Mouse (Mus musculus): ENCODE data around the gene Tmem109. TPM values are rescaled to one million over a fixed set of nuclear protein-coding genes. Genes with fewer than 3 reads are reported as not detected.

Gene Tmem109
- polyA plus RNA-seq, 2 experiments: 11.1 to 16.1 TPM

DNA sequence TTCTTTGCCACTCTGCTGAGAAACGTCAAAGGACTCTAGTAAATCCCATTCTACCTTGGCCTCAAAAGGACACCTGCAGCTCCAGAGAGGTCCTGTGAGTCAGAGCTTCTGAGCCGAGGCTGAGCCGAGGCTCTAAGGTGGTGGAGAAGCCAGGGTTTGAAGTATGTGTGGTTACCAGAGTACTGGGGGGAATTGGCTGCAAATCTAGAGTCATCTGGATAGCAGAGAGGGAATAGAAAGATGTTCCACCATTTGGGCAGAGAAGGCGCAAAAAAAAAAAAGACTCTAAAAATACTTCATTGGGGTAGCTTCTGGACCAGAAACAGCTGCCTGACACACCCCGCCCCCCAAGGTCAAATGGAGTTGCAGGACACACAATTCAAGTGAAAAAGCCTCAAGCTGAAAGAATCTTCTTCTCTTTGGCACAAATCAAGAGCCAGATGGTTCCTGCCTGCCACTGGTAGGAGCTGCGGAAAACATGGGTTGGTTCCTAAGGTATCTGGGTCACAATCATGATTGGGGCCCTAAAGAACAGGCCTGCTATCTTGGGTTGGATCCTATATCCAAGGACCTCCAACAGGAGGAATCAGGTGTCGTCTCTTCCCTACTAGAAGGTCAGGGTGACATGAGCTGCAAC, 3.5 kb downstream of the Tmem109 start:
- WGBS (ENCODE audit: insufficient replicate concordance): 71% methylated on average over 7 of the region's 7 CpGs
- H3K36me3 ChIP-seq (replicated peaks; ENCODE audit: control insufficient read depth, insufficient read depth, low read depth): no peaks in the 10 kb centered on the region
- no peak for TF ChIP-seq EP300 (IDR thresholded peaks at IDR 0.05; ENCODE audit: low read depth)
- TF ChIP-seq CTCF (IDR thresholded peaks at IDR 0.05; ENCODE audit: low read depth): no peak

DNA sequence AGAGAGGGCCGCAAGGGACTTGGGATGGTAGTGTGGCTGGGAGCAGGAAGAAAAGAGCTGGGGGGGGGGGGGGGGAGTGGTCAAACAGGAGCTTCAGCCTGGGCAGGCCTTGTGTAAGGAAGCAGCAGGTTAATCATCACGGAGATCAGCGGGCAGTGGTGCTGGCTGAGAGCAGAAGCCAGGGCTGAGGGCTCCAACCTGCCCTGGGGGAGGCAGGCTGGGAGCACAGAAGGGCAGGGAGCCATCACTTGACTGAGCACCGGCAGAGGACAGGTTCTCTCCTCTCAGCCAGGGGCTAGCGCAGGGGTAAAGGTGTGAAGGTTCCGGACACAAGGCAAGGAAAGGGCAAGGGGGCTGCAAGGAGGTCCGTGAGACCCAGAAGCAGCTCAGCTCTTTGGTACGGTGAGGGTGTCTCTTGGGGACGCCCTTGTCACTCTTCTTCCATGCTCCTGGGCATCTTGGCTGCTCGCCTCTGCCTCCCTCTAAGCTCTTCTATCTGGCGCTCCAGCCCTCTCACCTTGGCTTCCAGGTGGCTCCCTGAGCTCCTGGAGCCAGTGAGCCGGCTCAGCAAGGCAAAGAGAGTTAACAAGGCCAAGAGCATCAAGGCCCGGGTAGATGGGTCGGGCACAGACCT, 10.4 kb downstream of the Tmem109 start:
- Histone ChIP-seq H3K4me2 (ENCODE audit: low read depth) (no peak overlapping the region), H3K4me1 (replicated peaks; ENCODE audit: control insufficient read depth in 2 of 2, insufficient read depth in 2 of 2, low read length in 1 of 2) (no peaks in the 10 kb centered on the region), H3K36me3 (replicated peaks; ENCODE audit: control insufficient read depth, insufficient read depth, low read depth) (no peaks in the 10 kb centered on the region; the same call in 1 of the 2 replicates), H3K27ac (no peak overlapping the region), H3K4me3 (ENCODE audit: insufficient read depth in 1 of 2, low read depth in 2 of 2, low read length in 2 of 2) (no peak overlapping the region), H3K27me3 (ENCODE audit: control insufficient read depth, insufficient read depth, low read length) (peaks cover 14% of the 10 kb centered on the region), H3K9me3 (ENCODE audit: control insufficient read depth, low read length) (no peaks in the 10 kb centered on the region), H3K9ac (replicated peaks) (no peak overlapping the region)
- DNase-seq (ENCODE audit: low read depth in 3 of 3, low spot score in 3 of 3) (no peak), ATAC-seq (ENCODE audit: insufficient read depth) (no peak)
- WGBS (ENCODE audit: insufficient replicate concordance): 61% methylated on average over 14 of the region's 14 CpGs
- TF ChIP-seq EP300 (IDR thresholded peaks at IDR 0.05; ENCODE audit: low read depth) (no peak), CTCF (IDR thresholded peaks at IDR 0.05; ENCODE audit: low read depth) (no peak)

More for the DNA sequence above, 3.5 kb downstream of the Tmem109 start:
- Histone ChIP-seq H3K27ac (no peak overlapping the region), H3K4me2 (ENCODE audit: low read depth) (no peak overlapping the region), H3K9me3 (ENCODE audit: control insufficient read depth, low read length) (no peaks in the 10 kb centered on the region), H3K9ac (replicated peaks) (no peak overlapping the region), H3K27me3 (ENCODE audit: control insufficient read depth, insufficient read depth, low read length) (no peaks in the 10 kb centered on the region), H3K4me1 (replicated peaks; ENCODE audit: control insufficient read depth in 2 of 2, insufficient read depth in 2 of 2, low read length in 1 of 2) (peaks cover 5 to 6% of the 10 kb centered on the region in 2 experiments), H3K4me3 (ENCODE audit: insufficient read depth in 1 of 2, low read depth in 2 of 2, low read length in 2 of 2) (no peak overlapping the region)
- no peak for DNase-seq (ENCODE audit: low read depth in 3 of 3, low spot score in 3 of 3)
- ATAC-seq (ENCODE audit: insufficient read depth): no peak

DNA sequence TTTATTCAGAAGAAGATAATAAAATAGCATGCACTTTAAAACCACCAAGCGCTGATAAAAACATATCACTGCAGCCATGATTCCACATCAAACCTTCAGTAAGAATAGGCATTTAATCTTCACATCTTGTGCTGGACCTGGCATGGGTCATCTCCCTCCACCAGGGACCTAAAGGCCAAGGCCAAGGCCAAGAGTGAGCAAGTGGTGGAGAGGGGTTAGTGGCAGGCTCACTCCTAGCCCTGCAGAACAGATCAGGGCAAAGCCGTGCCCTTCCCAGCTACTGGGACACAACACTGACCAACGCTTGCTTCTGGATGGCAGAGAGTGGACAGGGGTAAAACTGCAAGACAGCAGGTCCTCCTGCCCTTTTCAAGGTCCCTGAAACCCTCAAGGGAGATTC, 11.1 kb downstream of the Tmem109 start:
- Histone ChIP-seq H3K27ac (no peak overlapping the region), H3K9me3 (ENCODE audit: control insufficient read depth, low read length) (no peaks in the 10 kb centered on the region), H3K4me3 (ENCODE audit: insufficient read depth in 1 of 2, low read depth in 2 of 2, low read length in 2 of 2) (no peak overlapping the region), H3K4me1 (replicated peaks; ENCODE audit: control insufficient read depth in 2 of 2, insufficient read depth in 2 of 2, low read length in 1 of 2) (no peaks in the 10 kb centered on the region), H3K27me3 (ENCODE audit: control insufficient read depth, insufficient read depth, low read length) (peaks cover 14% of the 10 kb centered on the region), H3K4me2 (ENCODE audit: low read depth) (no peak overlapping the region), H3K9ac (replicated peaks) (no peak overlapping the region), H3K36me3 (replicated peaks; ENCODE audit: control insufficient read depth, insufficient read depth, low read depth) (no peaks in the 10 kb centered on the region; the same call in 1 of the 2 replicates)
- no peak for DNase-seq (ENCODE audit: low read depth in 3 of 3, low spot score in 3 of 3)
- TF ChIP-seq EP300 (IDR thresholded peaks at IDR 0.05; ENCODE audit: low read depth): no peak
- WGBS (ENCODE audit: insufficient replicate concordance): 71% methylated on average over 3 of the region's 3 CpGs
- ATAC-seq (ENCODE audit: insufficient read depth): no peak

DNA sequence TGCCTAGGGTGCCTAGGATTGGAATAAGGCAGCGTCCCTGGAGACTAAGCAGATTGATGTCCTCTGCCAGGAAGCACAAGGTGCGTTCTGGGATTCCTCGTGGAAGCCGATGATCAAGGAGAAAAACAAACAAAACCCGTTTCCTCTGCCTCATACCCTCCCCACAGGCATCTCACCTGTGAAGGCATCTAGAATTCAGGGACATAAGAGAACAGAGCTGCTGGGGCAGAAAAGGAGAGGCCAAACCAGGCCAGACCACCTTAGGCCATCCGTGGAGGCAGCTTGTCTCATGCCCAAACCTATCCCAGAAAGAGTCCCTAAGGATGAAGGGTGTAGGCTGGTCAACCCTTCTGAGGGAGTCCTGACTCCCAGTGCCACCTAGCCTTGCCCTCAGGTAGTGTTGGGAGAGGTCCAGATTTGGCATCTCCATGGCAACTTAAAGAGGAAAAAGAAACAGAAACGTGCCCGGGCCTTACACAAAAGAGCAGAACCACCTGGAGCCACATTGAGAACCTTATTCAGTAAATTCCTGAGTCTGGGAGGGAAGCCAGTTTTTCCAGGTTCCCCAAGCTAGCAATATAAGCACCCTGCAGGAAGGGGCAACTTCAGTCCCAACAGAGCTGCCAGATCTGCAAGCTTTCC, 11.8 kb downstream of the Tmem109 start, which contains the start of gene Tmem132a:
Gene Tmem132a (minus strand): TSS at position 55 of the 642 bp plus-strand sequence.
- H3K27ac ChIP-seq: no peak within 1 kb of the TSS
- ATAC-seq (ENCODE audit: insufficient read depth) (no peak), DNase-seq (ENCODE audit: low read depth in 3 of 3, low spot score in 3 of 3) (no peak)

More for the DNA sequence above, 11.8 kb downstream of the Tmem109 start, which contains the start of gene Tmem132a:
- H3K9ac ChIP-seq (replicated peaks): no peak within 1 kb of the TSS
- H3K4me3 ChIP-seq (ENCODE audit: insufficient read depth in 1 of 2, low read depth in 2 of 2, low read length in 2 of 2): peak within 1 kb of the TSS; percentile 38 to 40
- TF ChIP-seq CTCF (IDR thresholded peaks at IDR 0.05; ENCODE audit: low read depth): no peak
- no peak for TF ChIP-seq EP300 (IDR thresholded peaks at IDR 0.05; ENCODE audit: low read depth)
- H3K4me1 ChIP-seq (replicated peaks; ENCODE audit: control insufficient read depth in 2 of 2, insufficient read depth in 2 of 2, low read length in 1 of 2): no peaks in the 10 kb centered on the region
- no peaks in the 10 kb centered on the region for H3K9me3 ChIP-seq (ENCODE audit: control insufficient read depth, low read length)
- 14% methylated on average over 8 of the region's 8 CpGs for WGBS (ENCODE audit: insufficient replicate concordance)
- peak within 1 kb of the TSS; percentile 47 for H3K4me2 ChIP-seq (ENCODE audit: low read depth)
- H3K36me3 ChIP-seq (replicated peaks; ENCODE audit: control insufficient read depth, insufficient read depth, low read depth): no peaks in the 10 kb centered on the region; the same call in 1 of the 2 replicates
- H3K27me3 ChIP-seq (ENCODE audit: control insufficient read depth, insufficient read depth, low read length): peaks cover 14% of the 10 kb centered on the region
